Mouse (Mus musculus): ENCODE measurements around the gene 1700016K19Rik. TPM values are rescaled to one million over a fixed set of nuclear protein-coding genes. Genes with fewer than 3 reads are reported as not detected.

Gene 1700016K19Rik
- polyA plus RNA-seq (2015; fragmentation: Nextera tagmentation; extraction: Ambion mirVana): 10.8 and 11.8 TPM in 2 replicates

- Histone ChIP-seq H3K9ac (ENCODE audit: low read length) (peak within 1 kb of the TSS; percentile 64), H3K4me1 (replicated peaks; ENCODE audit: control insufficient read depth, insufficient read depth, low read length) (peaks cover 3% of the 10 kb centered on the region; the same call in 1 of the 2 replicates), H3K36me3 (ENCODE audit: control insufficient read depth, insufficient read depth, low read length) (no peaks in the 10 kb centered on the region), H3K4me3 (ENCODE audit: low read length) (peak within 1 kb of the TSS; percentile 68), H3K9me3 (ENCODE audit: control insufficient read depth, low read length) (no peaks in the 10 kb centered on the region), H3K27me3 (ENCODE audit: control insufficient read depth, insufficient read depth, low read depth, low read length) (no peaks in the 10 kb centered on the region; the same call in 1 of the 2 replicates), H3K4me2 (ENCODE audit: low read depth, low read length) (peak within 1 kb of the TSS; percentile 85), H3K27ac (ENCODE audit: low read length) (no peak within 1 kb of the TSS)
- ATAC-seq (ENCODE audit: low read depth): peak; percentile 90
- WGBS: 11% methylated on average over 36 of the region's 36 CpGs
Measured at GRCm38 (mm10) chr11:75999440-76000155, at the start of gene 1700016K19Rik. TSS of gene 1700016K19Rik (plus strand) at chr11:75999912.

GRCm38 (mm10) chr11:75950459-75950858, 49.3 kb upstream of the 1700016K19Rik start:
- Histone ChIP-seq H3K4me3 (ENCODE audit: low read length) (no peak overlapping the region), H3K9ac (ENCODE audit: low read length) (no peak overlapping the region), H3K36me3 (ENCODE audit: control insufficient read depth, insufficient read depth, low read length) (no peaks in the 10 kb centered on the region), H3K27me3 (ENCODE audit: control insufficient read depth, insufficient read depth, low read depth, low read length) (no peaks in the 10 kb centered on the region), H3K4me2 (ENCODE audit: low read depth, low read length) (no peak overlapping the region), H3K4me1 (replicated peaks; ENCODE audit: control insufficient read depth, insufficient read depth, low read length) (no peaks in the 10 kb centered on the region), H3K9me3 (ENCODE audit: control insufficient read depth, low read length) (no peaks in the 10 kb centered on the region), H3K27ac (ENCODE audit: low read length) (no peak overlapping the region)
- no peak for ATAC-seq (ENCODE audit: low read depth)
- 64% methylated on average over 3 of the region's 3 CpGs for WGBS

- WGBS: 75% methylated on average over 5 of the region's 5 CpGs
Measured at GRCm38 (mm10) chr11:75951895-75952294, 47.8 kb upstream of the 1700016K19Rik start.

GRCm38 (mm10) chr11:75954896-75955295, 44.8 kb upstream of the 1700016K19Rik start:
- H3K4me2 ChIP-seq (ENCODE audit: low read depth, low read length): no peak overlapping the region
- no peaks in the 10 kb centered on the region for H3K9me3 ChIP-seq (ENCODE audit: control insufficient read depth, low read length)
- 84% methylated on average over 9 of the region's 9 CpGs for WGBS
- no peaks in the 10 kb centered on the region for H3K27me3 ChIP-seq (ENCODE audit: control insufficient read depth, insufficient read depth, low read depth, low read length)
- no peak for ATAC-seq (ENCODE audit: low read depth)
- H3K4me3 ChIP-seq (ENCODE audit: low read length): no peak overlapping the region
- H3K27ac ChIP-seq (ENCODE audit: low read length): no peak overlapping the region
- no peaks in the 10 kb centered on the region for H3K4me1 ChIP-seq (replicated peaks; ENCODE audit: control insufficient read depth, insufficient read depth, low read length)
- H3K36me3 ChIP-seq (ENCODE audit: control insufficient read depth, insufficient read depth, low read length): no peaks in the 10 kb centered on the region
- H3K9ac ChIP-seq (ENCODE audit: low read length): no peak overlapping the region

More at GRCm38 (mm10) chr11:75951895-75952294, 47.8 kb upstream of the 1700016K19Rik start:
- H3K4me1 ChIP-seq (replicated peaks; ENCODE audit: control insufficient read depth, insufficient read depth, low read length): no peaks in the 10 kb centered on the region
- H3K36me3 ChIP-seq (ENCODE audit: control insufficient read depth, insufficient read depth, low read length): no peaks in the 10 kb centered on the region
- H3K9me3 ChIP-seq (ENCODE audit: control insufficient read depth, low read length): no peaks in the 10 kb centered on the region
- no peaks in the 10 kb centered on the region for H3K27me3 ChIP-seq (ENCODE audit: control insufficient read depth, insufficient read depth, low read depth, low read length)
- no peak overlapping the region for H3K4me2 ChIP-seq (ENCODE audit: low read depth, low read length)
- no peak overlapping the region for H3K27ac ChIP-seq (ENCODE audit: low read length)
- no peak for ATAC-seq (ENCODE audit: low read depth)
- H3K4me3 ChIP-seq (ENCODE audit: low read length): no peak overlapping the region
- H3K9ac ChIP-seq (ENCODE audit: low read length): no peak overlapping the region

- no peak overlapping the region for H3K4me2 ChIP-seq (ENCODE audit: low read depth, low read length)
- H3K9ac ChIP-seq (ENCODE audit: low read length): no peak overlapping the region
- H3K36me3 ChIP-seq (ENCODE audit: control insufficient read depth, insufficient read depth, low read length): no peaks in the 10 kb centered on the region
- no peaks in the 10 kb centered on the region for H3K27me3 ChIP-seq (ENCODE audit: control insufficient read depth, insufficient read depth, low read depth, low read length)
- no peaks in the 10 kb centered on the region for H3K4me1 ChIP-seq (replicated peaks; ENCODE audit: control insufficient read depth, insufficient read depth, low read length)
- WGBS: 54% methylated on average over 8 of the region's 8 CpGs
- no peak for ATAC-seq (ENCODE audit: low read depth)
- no peak overlapping the region for H3K27ac ChIP-seq (ENCODE audit: low read length)
- no peaks in the 10 kb centered on the region for H3K9me3 ChIP-seq (ENCODE audit: control insufficient read depth, low read length)
- H3K4me3 ChIP-seq (ENCODE audit: low read length): no peak overlapping the region
Measured at GRCm38 (mm10) chr11:75956651-75957050, 43.1 kb upstream of the 1700016K19Rik start.

GRCm38 (mm10) chr11:75957124-75957832, 42.4 kb upstream of the 1700016K19Rik start:
- Histone ChIP-seq H3K4me1 (replicated peaks; ENCODE audit: control insufficient read depth, insufficient read depth, low read length) (no peaks in the 10 kb centered on the region), H3K4me2 (ENCODE audit: low read depth, low read length) (no peak overlapping the region), H3K9me3 (ENCODE audit: control insufficient read depth, low read length) (no peaks in the 10 kb centered on the region), H3K36me3 (ENCODE audit: control insufficient read depth, insufficient read depth, low read length) (no peaks in the 10 kb centered on the region), H3K27me3 (ENCODE audit: control insufficient read depth, insufficient read depth, low read depth, low read length) (no peaks in the 10 kb centered on the region), H3K27ac (ENCODE audit: low read length) (no peak overlapping the region), H3K4me3 (ENCODE audit: low read length) (no peak overlapping the region), H3K9ac (ENCODE audit: low read length) (no peak overlapping the region)
- WGBS: 86% methylated on average over 17 of the region's 17 CpGs
- no peak for ATAC-seq (ENCODE audit: low read depth)

- Histone ChIP-seq H3K27me3 (ENCODE audit: control insufficient read depth, insufficient read depth, low read depth, low read length) (no peaks in the 10 kb centered on the region; the same call in 1 of the 2 replicates), H3K36me3 (ENCODE audit: control insufficient read depth, insufficient read depth, low read length) (no peaks in the 10 kb centered on the region), H3K9me3 (ENCODE audit: control insufficient read depth, low read length) (no peaks in the 10 kb centered on the region), H3K4me1 (replicated peaks; ENCODE audit: control insufficient read depth, insufficient read depth, low read length) (peaks cover 8% of the 10 kb centered on the region), H3K27ac (ENCODE audit: low read length) (no peak overlapping the region), H3K4me2 (ENCODE audit: low read depth, low read length) (no peak overlapping the region), H3K4me3 (ENCODE audit: low read length) (no peak overlapping the region), H3K9ac (ENCODE audit: low read length) (no peak overlapping the region)
- 79% methylated on average over 7 of the region's 7 CpGs for WGBS
- no peak for ATAC-seq (ENCODE audit: low read depth)
Measured at GRCm38 (mm10) chr11:75961782-75962181, 37.9 kb upstream of the 1700016K19Rik start.

GRCm38 (mm10) chr11:75963730-75964475, 35.8 kb upstream of the 1700016K19Rik start:
- Histone ChIP-seq H3K27me3 (ENCODE audit: control insufficient read depth, insufficient read depth, low read depth, low read length) (no peaks in the 10 kb centered on the region; the same call in 1 of the 2 replicates), H3K4me1 (replicated peaks; ENCODE audit: control insufficient read depth, insufficient read depth, low read length) (peaks cover 8% of the 10 kb centered on the region), H3K4me2 (ENCODE audit: low read depth, low read length) (no peak overlapping the region), H3K9me3 (ENCODE audit: control insufficient read depth, low read length) (no peaks in the 10 kb centered on the region), H3K9ac (ENCODE audit: low read length) (no peak overlapping the region), H3K36me3 (ENCODE audit: control insufficient read depth, insufficient read depth, low read length) (no peaks in the 10 kb centered on the region), H3K27ac (ENCODE audit: low read length) (no peak overlapping the region), H3K4me3 (ENCODE audit: low read length) (no peak overlapping the region)
- 33% methylated on average over 11 of the region's 11 CpGs for WGBS
- no peak for ATAC-seq (ENCODE audit: low read depth)

GRCm38 (mm10) chr11:75964476-75964730, 35.3 kb upstream of the 1700016K19Rik start:
- no peak overlapping the region for H3K4me3 ChIP-seq (ENCODE audit: low read length)
- H3K27ac ChIP-seq (ENCODE audit: low read length): no peak overlapping the region
- H3K4me2 ChIP-seq (ENCODE audit: low read depth, low read length): no peak overlapping the region
- no peaks in the 10 kb centered on the region for H3K9me3 ChIP-seq (ENCODE audit: control insufficient read depth, low read length)
- no peak overlapping the region for H3K9ac ChIP-seq (ENCODE audit: low read length)
- peaks cover 8% of the 10 kb centered on the region for H3K4me1 ChIP-seq (replicated peaks; ENCODE audit: control insufficient read depth, insufficient read depth, low read length)
- H3K27me3 ChIP-seq (ENCODE audit: control insufficient read depth, insufficient read depth, low read depth, low read length): no peaks in the 10 kb centered on the region; the same call in 1 of the 2 replicates
- no peaks in the 10 kb centered on the region for H3K36me3 ChIP-seq (ENCODE audit: control insufficient read depth, insufficient read depth, low read length)
- WGBS: 46% methylated on average over 4 of the region's 4 CpGs
- no peak for ATAC-seq (ENCODE audit: low read depth)

All from lung, embryonic 16.5 days (tissue).